Comparison of ENCODE assay signal across 8 mouse cellular contexts in genomic region chr10:23080749-23081547, GRCm38 (mm10).
DNase-seq lines count a peak whose midpoint lies in the region; ATAC-seq and TF ChIP-seq lines count a peak whose summit lies in the region.

No protein-coding gene starts in this region.

- no peak overlapping the region for H3K9ac ChIP-seq in lung, postnatal 0 days (replicated peaks; ENCODE audit: low read depth)

- no peak for TF ChIP-seq POLR2A in cerebellum, adult 2 months (IDR thresholded peaks at IDR 0.05; ENCODE audit: borderline replicate concordance, insufficient read depth, low read length)

- H3K27ac ChIP-seq in cerebellum, adult 2 months (ENCODE audit: insufficient read depth, low read length) = no peak overlapping the region
- peak overlapping the region; percentile 33; the same call in 1 of the 2 replicates for H3K27ac ChIP-seq in lung, postnatal 0 days (ENCODE audit: low read length)

- no peaks in the 10 kb centered on the region for H3K4me1 ChIP-seq in cerebellum, adult 2 months (ENCODE audit: control insufficient read depth, insufficient read depth, low read length)
- H3K4me1 ChIP-seq in lung, postnatal 0 days (ENCODE audit: insufficient read depth, low read depth, low read length) = no peaks in the 10 kb centered on the region

- no peak overlapping the region for H3K4me3 ChIP-seq in cerebellum, adult 2 months (replicated peaks; ENCODE audit: insufficient read depth, low read depth, low read length)
- no peak overlapping the region for H3K4me3 ChIP-seq in lung, postnatal 0 days (ENCODE audit: low read depth, low read length)

- peak overlapping the region; percentile 33 for H3K4me2 ChIP-seq in lung, postnatal 0 days (replicated peaks; ENCODE audit: low read depth, low read length)

- no peaks in the 10 kb centered on the region for H3K9me3 ChIP-seq in lung, postnatal 0 days (ENCODE audit: low read length)

- no peaks in the 10 kb centered on the region for H3K27me3 ChIP-seq in cerebellum, adult 2 months (ENCODE audit: control insufficient read depth, insufficient read depth, low read length)
- H3K27me3 ChIP-seq in lung, postnatal 0 days (replicated peaks; ENCODE audit: insufficient read depth, low read length) = no peaks in the 10 kb centered on the region

- WGBS in cerebellum, adult 2 months = 37% methylated on average over 24 of the region's 24 CpGs
- 31% methylated on average over 24 of the region's 24 CpGs for WGBS in lung, postnatal 0 days

- H3K36me3 ChIP-seq in lung, postnatal 0 days (ENCODE audit: insufficient read depth, low read length) = no peaks in the 10 kb centered on the region

- peak; percentile 29 for DNase-seq in MEL-GATA-1-ER (ENCODE audit: extremely low read depth, low read depth)
- peak; percentile 61 to 80 for DNase-seq in cerebellum, adult 2 months
- DNase-seq in heart, postnatal 4 days = peak; percentile 91
- peak; percentile 63 to 90 for DNase-seq in layer of hippocampus, adult 18-20 months (ENCODE audit: low spot score in 2 of 2)
- DNase-seq in lung, postnatal 0 days (ENCODE audit: low spot score) = peak; percentile 87
- peak; percentile 30 for DNase-seq in retina, adult 2 months (ENCODE audit: low read depth, low spot score)
- peak; percentile 32 to 57 for DNase-seq in thymus, postnatal 36 days

- ATAC-seq in frontal cortex, adult (ENCODE audit: low TSS enrichment) = peak; percentile 90
- ATAC-seq in lung, postnatal 0 days = peak; percentile 67

- TF ChIP-seq CTCF in cerebellum, adult 2 months (IDR thresholded peaks at IDR 0.05; ENCODE audit: borderline replicate concordance, insufficient read depth, low read depth, low read length) = peak; percentile 94
- peak; percentile 99 for TF ChIP-seq CTCF in lung, postnatal 0 days (IDR thresholded peaks at IDR 0.05)

- TF ChIP-seq EP300 in lung, postnatal 0 days (IDR thresholded peaks at IDR 0.05) = no peak

Comparison
In these comparisons a context has a peak if more than half of its experiments do, and no peak if none do; other contexts are left out.
1. DNase-seq: peak in every context shown above with its lines; median percentile 91 in heart, postnatal 4 days; 87 in lung, postnatal 0 days; 76 in layer of hippocampus, adult 18-20 months; 70 in cerebellum, adult 2 months; 44 in thymus, postnatal 36 days; 30 in retina, adult 2 months; 29 in MEL-GATA-1-ER.